Mouse (Mus musculus): ENCODE data around the gene Clca3a1. TPM values are rescaled to one million over a fixed set of nuclear protein-coding genes. Genes with fewer than 3 reads are reported as not detected.

The Clca3a1 gene
- polyA plus RNA-seq, 2 experiments: 4.2 to 5.4 TPM

DNA sequence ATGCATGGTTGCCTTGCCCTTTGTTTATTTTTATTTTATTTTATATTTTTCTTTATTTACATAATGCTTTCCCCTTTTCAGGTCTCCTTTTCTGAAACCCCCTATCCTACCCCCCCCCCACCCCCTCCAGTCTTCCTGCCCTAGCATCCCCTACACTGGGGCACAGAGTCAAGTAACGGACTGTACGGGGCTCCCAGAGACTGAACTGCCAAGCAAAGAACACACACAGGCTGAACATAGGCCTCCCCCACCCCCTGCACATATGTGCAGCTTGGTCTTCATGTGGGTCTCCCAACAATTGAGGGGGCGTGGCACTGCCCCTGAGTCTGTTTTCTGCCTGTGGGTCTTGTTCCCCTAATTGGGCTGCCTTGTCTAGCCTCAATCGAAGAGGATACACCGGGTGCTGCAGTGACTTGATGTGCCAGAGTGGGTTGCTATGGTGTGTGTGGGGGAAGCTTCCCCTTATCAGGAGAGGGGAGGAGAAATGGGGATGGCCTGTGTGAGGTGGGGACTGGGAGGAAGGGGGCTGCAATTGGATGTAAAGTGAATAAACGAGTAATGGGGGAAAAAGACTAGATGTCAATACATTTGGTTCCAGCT, 49.1 kb downstream of the Clca3a1 start:
- TF ChIP-seq CTCF (IDR thresholded peaks at IDR 0.05; ENCODE audit: low read depth) (no peak), EP300 (IDR thresholded peaks at IDR 0.05; ENCODE audit: low read depth) (no peak)
- peaks cover 3 to 10% of the 10 kb centered on the region in 2 experiments; a peak in 3 of 4 replicates for H3K4me1 ChIP-seq (replicated peaks; ENCODE audit: control insufficient read depth in 2 of 2, insufficient read depth in 2 of 2, low read length in 1 of 2)
- no peaks in the 10 kb centered on the region for H3K27me3 ChIP-seq (ENCODE audit: control insufficient read depth, insufficient read depth, low read length)
- no peak overlapping the region for H3K4me3 ChIP-seq (ENCODE audit: insufficient read depth in 1 of 2, low read depth in 2 of 2, low read length in 2 of 2)
- 59% methylated on average over 6 of the region's 6 CpGs for WGBS (ENCODE audit: insufficient replicate concordance)
- no peak overlapping the region for H3K27ac ChIP-seq
- no peak overlapping the region for H3K9ac ChIP-seq (replicated peaks)
- H3K36me3 ChIP-seq (replicated peaks; ENCODE audit: control insufficient read depth, insufficient read depth, low read depth): peaks cover 34% of the 10 kb centered on the region
- H3K9me3 ChIP-seq (ENCODE audit: control insufficient read depth, low read length): no peaks in the 10 kb centered on the region
- ATAC-seq (ENCODE audit: insufficient read depth) (no peak), DNase-seq (ENCODE audit: low read depth in 3 of 3, low spot score in 3 of 3) (no peak)
- no peak overlapping the region for H3K4me2 ChIP-seq (ENCODE audit: low read depth)

DNA sequence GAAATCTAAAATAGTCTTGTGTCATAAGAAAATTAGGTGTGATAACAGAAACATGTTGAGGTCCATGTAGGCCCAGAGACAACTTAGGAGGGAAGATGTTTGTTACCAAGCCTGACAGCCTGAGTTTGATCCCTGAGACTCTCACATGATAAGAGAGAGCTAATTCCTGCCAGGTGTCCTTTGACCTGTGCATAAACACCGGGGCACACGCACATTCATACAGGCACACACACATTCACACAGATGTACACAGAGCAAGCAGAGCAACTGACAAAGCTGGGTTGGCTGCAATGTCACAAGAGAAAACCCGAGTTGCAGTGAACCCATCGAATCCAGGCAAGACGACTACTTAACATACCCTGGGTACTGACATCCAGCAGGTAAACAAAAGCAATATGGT, 52.2 kb downstream of the Clca3a1 start:
- no peak overlapping the region for H3K9ac ChIP-seq (replicated peaks)
- 82% methylated on average over 5 of the region's 5 CpGs for WGBS (ENCODE audit: insufficient replicate concordance)
- H3K36me3 ChIP-seq (replicated peaks; ENCODE audit: control insufficient read depth, insufficient read depth, low read depth): peaks cover 39% of the 10 kb centered on the region
- ATAC-seq (ENCODE audit: insufficient read depth) (no peak), DNase-seq (ENCODE audit: low read depth in 3 of 3, low spot score in 3 of 3) (no peak)
- no peak overlapping the region for H3K27ac ChIP-seq
- H3K9me3 ChIP-seq (ENCODE audit: control insufficient read depth, low read length): no peaks in the 10 kb centered on the region
- H3K4me2 ChIP-seq (ENCODE audit: low read depth): no peak overlapping the region
- no peaks in the 10 kb centered on the region for H3K27me3 ChIP-seq (ENCODE audit: control insufficient read depth, insufficient read depth, low read length)
- no peak overlapping the region for H3K4me3 ChIP-seq (ENCODE audit: insufficient read depth in 1 of 2, low read depth in 2 of 2, low read length in 2 of 2)
- TF ChIP-seq CTCF (IDR thresholded peaks at IDR 0.05; ENCODE audit: low read depth) (no peak), EP300 (IDR thresholded peaks at IDR 0.05; ENCODE audit: low read depth) (no peak)
- no peaks in the 10 kb centered on the region for H3K4me1 ChIP-seq (replicated peaks; ENCODE audit: control insufficient read depth in 2 of 2, insufficient read depth in 2 of 2, low read length in 1 of 2)

- Histone ChIP-seq H3K4me2 (ENCODE audit: low read depth) (no peak overlapping the region), H3K9me3 (ENCODE audit: control insufficient read depth, low read length) (no peaks in the 10 kb centered on the region), H3K4me1 (replicated peaks; ENCODE audit: control insufficient read depth in 2 of 2, insufficient read depth in 2 of 2, low read length in 1 of 2) (peaks cover 2 to 4% of the 10 kb centered on the region in 2 experiments; a peak in 3 of 4 replicates), H3K36me3 (replicated peaks; ENCODE audit: control insufficient read depth, insufficient read depth, low read depth) (peaks cover 25% of the 10 kb centered on the region), H3K9ac (replicated peaks) (no peak overlapping the region), H3K4me3 (ENCODE audit: insufficient read depth in 1 of 2, low read depth in 2 of 2, low read length in 2 of 2) (no peak overlapping the region), H3K27me3 (ENCODE audit: control insufficient read depth, insufficient read depth, low read length) (no peaks in the 10 kb centered on the region), H3K27ac (no peak overlapping the region)
- 69% methylated on average over 6 of the region's 6 CpGs for WGBS (ENCODE audit: insufficient replicate concordance)
- TF ChIP-seq EP300 (IDR thresholded peaks at IDR 0.05; ENCODE audit: low read depth): no peak
- TF ChIP-seq CTCF (IDR thresholded peaks at IDR 0.05; ENCODE audit: low read depth): no peak
- no peak for DNase-seq (ENCODE audit: low read depth in 3 of 3, low spot score in 3 of 3)
- no peak for ATAC-seq (ENCODE audit: insufficient read depth)
These were observed 56.8 kb downstream of the Clca3a1 start for GRCm38 (mm10) chr3:144703959-144704358.

GRCm38 (mm10) chr3:144698790-144699433, 61.9 kb downstream of the Clca3a1 start:
- ATAC-seq (ENCODE audit: insufficient read depth) (peak; percentile 50; the same call in 1 of the 2 replicates), DNase-seq (ENCODE audit: low read depth in 3 of 3, low spot score in 3 of 3) (no peak)
- peaks cover 36% of the 10 kb centered on the region for H3K36me3 ChIP-seq (replicated peaks; ENCODE audit: control insufficient read depth, insufficient read depth, low read depth)
- H3K9ac ChIP-seq (replicated peaks): no peak overlapping the region; the same call in 1 of the 2 replicates
- WGBS (ENCODE audit: insufficient replicate concordance): 27% methylated on average over 5 of the region's 5 CpGs
- no peak overlapping the region; the same call in none of the 2 replicates for H3K27ac ChIP-seq
- no peaks in the 10 kb centered on the region for H3K27me3 ChIP-seq (ENCODE audit: control insufficient read depth, insufficient read depth, low read length)
- no peaks in the 10 kb centered on the region for H3K9me3 ChIP-seq (ENCODE audit: control insufficient read depth, low read length)
- H3K4me2 ChIP-seq (ENCODE audit: low read depth): no peak overlapping the region
- H3K4me3 ChIP-seq (ENCODE audit: insufficient read depth in 1 of 2, low read depth in 2 of 2, low read length in 2 of 2): no peak overlapping the region
- peaks cover 6 to 12% of the 10 kb centered on the region in 2 experiments; a peak in 3 of 4 replicates for H3K4me1 ChIP-seq (replicated peaks; ENCODE audit: control insufficient read depth in 2 of 2, insufficient read depth in 2 of 2, low read length in 1 of 2)
- no peak for TF ChIP-seq EP300 (IDR thresholded peaks at IDR 0.05; ENCODE audit: low read depth)
- TF ChIP-seq CTCF (IDR thresholded peaks at IDR 0.05; ENCODE audit: low read depth): no peak

GRCm38 (mm10) chr3:144697942-144698341, 62.8 kb downstream of the Clca3a1 start:
- Histone ChIP-seq H3K9me3 (ENCODE audit: control insufficient read depth, low read length) (no peaks in the 10 kb centered on the region), H3K27ac (no peak overlapping the region), H3K9ac (replicated peaks) (no peak overlapping the region), H3K27me3 (ENCODE audit: control insufficient read depth, insufficient read depth, low read length) (no peaks in the 10 kb centered on the region), H3K36me3 (replicated peaks; ENCODE audit: control insufficient read depth, insufficient read depth, low read depth) (peaks cover 44% of the 10 kb centered on the region), H3K4me2 (ENCODE audit: low read depth) (no peak overlapping the region), H3K4me3 (ENCODE audit: insufficient read depth in 1 of 2, low read depth in 2 of 2, low read length in 2 of 2) (no peak overlapping the region), H3K4me1 (replicated peaks; ENCODE audit: control insufficient read depth in 2 of 2, insufficient read depth in 2 of 2, low read length in 1 of 2) (peaks cover 6 to 12% of the 10 kb centered on the region in 2 experiments; a peak in 3 of 4 replicates)
- TF ChIP-seq CTCF (IDR thresholded peaks at IDR 0.05; ENCODE audit: low read depth): no peak
- no peak for TF ChIP-seq EP300 (IDR thresholded peaks at IDR 0.05; ENCODE audit: low read depth)
- ATAC-seq (ENCODE audit: insufficient read depth) (no peak), DNase-seq (ENCODE audit: low read depth in 3 of 3, low spot score in 3 of 3) (no peak)
- WGBS (ENCODE audit: insufficient replicate concordance): 61% methylated on average over 3 of the region's 3 CpGs

All from liver, embryonic 14.5 days (tissue).